Mouse (Mus musculus) hindbrain, embryonic 15.5 days (tissue): ENCODE measurements at regions not wholly inside any gene's neighbourhood (a gene's known extent, or its start where the extent isn't known, plus 50 kb on each side); places are given as distances from the start of the nearest gene placed in this dataset.

ENCODE experiments used
- ATAC-seq: fragments of 200-750 bp; cut with Nextera tagmentation; 2 replicates; pipeline ENCODE4 v1.8.0; 2017; ENCODE audit warnings: low read depth, moderate number of reproducible peaks, moderate TSS enrichment; ENCODE audit not compliant: low FRiP score
- H3K27ac ChIP-seq: fragments of 300-500 bp; sonication (generic); replicated peaks from 2 replicates; pipeline ENCODE4 v1.5.1; 2015; ENCODE audit warnings: mild to moderate bottlenecking, inconsistent platforms
- H3K27me3 ChIP-seq: fragments of 300-500 bp; sonication (generic); 2 replicates; pipeline ENCODE4 v1.6.1; 2015; ENCODE audit warnings: control low read depth, inconsistent platforms
- H3K36me3 ChIP-seq: fragments of 300-500 bp; sonication (generic); 2 replicates; pipeline ENCODE4 v1.6.1; 2015; ENCODE audit warnings: control low read depth, inconsistent platforms
- H3K4me1 ChIP-seq: fragments of 300-500 bp; sonication (generic); replicated peaks from 2 replicates; pipeline ENCODE4 v1.6.1; 2015; ENCODE audit warnings: control low read depth, inconsistent platforms
- H3K4me2 ChIP-seq: fragments of 300-500 bp; sonication (generic); 2 replicates; pipeline ENCODE4 v1.6.1; 2015; ENCODE audit warnings: moderate library complexity, mild to moderate bottlenecking, inconsistent platforms
- H3K4me3 ChIP-seq: fragments of 300-500 bp; sonication (generic); 2 replicates; pipeline ENCODE4 v1.5.1; 2015; ENCODE audit warnings: mild to moderate bottlenecking, inconsistent platforms
- H3K9ac ChIP-seq: fragments of 300-500 bp; sonication (generic); 2 replicates; pipeline ENCODE4 v1.6.1; 2015; ENCODE audit warnings: inconsistent platforms
- H3K9me3 ChIP-seq: fragments of 300-500 bp; sonication (generic); 2 replicates; pipeline ENCODE4 v1.6.1; 2016; ENCODE audit warnings: control low read depth, inconsistent platforms
- whole genome bisulfite sequencing: fragments of 180-500 bp; shearing (Covaris S2); methylation state at CpG from one replicate; pipeline ENCODE4 v1.1.7; 2015; 5-methylcytosine and 5-hydroxymethylcytosine counted together

- WGBS = 85% methylated on average over 9 of the region's 9 CpGs
- Histone ChIP-seq H3K9me3 (no peaks in the 10 kb centered on the region), H3K4me2 (no peak overlapping the region), H3K27me3 (no peaks in the 10 kb centered on the region), H3K4me3 (no peak overlapping the region), H3K9ac (no peak overlapping the region), H3K4me1 (no peaks in the 10 kb centered on the region), H3K36me3 (no peaks in the 10 kb centered on the region), H3K27ac (no peak overlapping the region)
- no peak for ATAC-seq
Observed at GRCm38 (mm10) chr16:93219731-93220130, 384.1 kb downstream of the Setd4 start.

- no peaks in the 10 kb centered on the region for H3K36me3 ChIP-seq
- H3K4me2 ChIP-seq = no peak overlapping the region
- WGBS = 70% methylated on average over 10 of the region's 10 CpGs
- no peaks in the 10 kb centered on the region for H3K27me3 ChIP-seq
- H3K4me1 ChIP-seq = no peaks in the 10 kb centered on the region
- H3K4me3 ChIP-seq = no peak overlapping the region
- H3K27ac ChIP-seq = no peak overlapping the region
- no peak for ATAC-seq
- H3K9me3 ChIP-seq = no peaks in the 10 kb centered on the region
- no peak overlapping the region for H3K9ac ChIP-seq
Observed at GRCm38 (mm10) chr16:93218402-93218801, 385.5 kb downstream of the Setd4 start.

DNA sequence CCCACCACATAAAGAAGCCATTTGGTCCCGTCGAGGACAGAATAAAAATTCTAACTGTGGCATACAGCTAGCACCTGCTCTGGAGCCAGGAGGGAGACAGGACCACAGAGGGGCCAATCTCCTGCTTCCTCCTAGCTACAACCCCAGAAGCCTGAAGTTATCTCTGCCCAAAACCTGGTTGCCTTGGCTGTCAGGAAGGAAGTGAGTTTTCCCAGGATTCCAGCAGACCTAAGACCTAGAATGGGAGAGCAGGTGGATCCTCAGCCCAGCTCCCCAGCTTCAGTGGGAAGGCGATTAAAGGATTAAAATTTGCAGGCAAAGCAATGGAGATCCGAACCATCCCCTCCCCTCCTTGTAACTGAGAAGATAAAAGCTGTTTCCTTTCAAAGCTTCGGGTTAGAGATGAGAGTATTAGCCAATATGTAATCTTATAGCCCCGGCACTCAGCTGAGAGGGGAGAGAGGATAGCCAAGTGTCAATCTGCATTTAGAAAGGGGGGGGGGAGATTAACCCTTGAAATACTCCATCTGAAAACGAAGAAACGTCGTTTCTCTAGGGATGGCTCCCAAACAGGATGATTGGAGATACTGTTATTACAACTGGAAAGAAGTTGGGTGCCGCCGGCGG is 386.1 kb downstream of the Setd4 start:
- Histone ChIP-seq H3K9ac (no peak overlapping the region), H3K4me2 (no peak overlapping the region), H3K27me3 (no peaks in the 10 kb centered on the region), H3K4me3 (no peak overlapping the region), H3K4me1 (no peaks in the 10 kb centered on the region), H3K36me3 (no peaks in the 10 kb centered on the region), H3K9me3 (no peaks in the 10 kb centered on the region), H3K27ac (no peak overlapping the region)
- no peak for ATAC-seq
- 55% methylated on average over 12 of the region's 12 CpGs for WGBS

- Histone ChIP-seq H3K4me3 (no peak overlapping the region), H3K4me2 (no peak overlapping the region), H3K9me3 (no peaks in the 10 kb centered on the region), H3K4me1 (no peaks in the 10 kb centered on the region), H3K36me3 (no peaks in the 10 kb centered on the region), H3K9ac (no peak overlapping the region), H3K27ac (no peak overlapping the region), H3K27me3 (no peaks in the 10 kb centered on the region)
- 91% methylated on average over 4 of the region's 4 CpGs for WGBS
- no peak for ATAC-seq
Observed at GRCm38 (mm10) chr16:93215630-93216029, 388.2 kb downstream of the Setd4 start.

DNA sequence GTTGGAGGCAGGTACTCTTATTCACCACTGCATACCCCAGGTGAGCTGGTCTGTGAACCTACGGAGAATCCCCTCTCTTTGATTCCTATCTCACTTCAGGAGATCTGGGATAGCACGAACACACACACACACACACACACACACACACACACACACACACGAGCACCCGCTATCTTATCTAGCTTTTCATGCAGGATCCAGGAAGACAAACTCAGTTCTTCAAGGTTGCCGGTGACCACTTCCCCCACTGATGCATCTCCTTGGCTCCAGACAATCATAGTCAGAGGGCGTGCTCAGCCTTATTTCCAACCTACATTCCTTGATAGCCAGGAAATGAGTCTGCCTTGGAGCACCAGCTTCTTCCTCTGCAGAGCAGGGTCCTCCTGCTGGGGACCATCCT is 387.7 kb upstream of the Runx1 start:
- no peak overlapping the region for H3K4me3 ChIP-seq
- 89% methylated on average over 6 of the region's 6 CpGs for WGBS
- no peak for ATAC-seq
- H3K27ac ChIP-seq = no peak overlapping the region
- no peak overlapping the region for H3K4me2 ChIP-seq
- no peaks in the 10 kb centered on the region for H3K36me3 ChIP-seq
- H3K9ac ChIP-seq = no peak overlapping the region
- H3K9me3 ChIP-seq = no peaks in the 10 kb centered on the region
- no peaks in the 10 kb centered on the region for H3K4me1 ChIP-seq
- no peaks in the 10 kb centered on the region for H3K27me3 ChIP-seq

GRCm38 (mm10) chr16:93207675-93208074 is 381.7 kb upstream of the Runx1 start:
- whole genome bisulfite sequencing = 94% methylated on average over 3 of the region's 3 CpGs
- H3K9ac ChIP-seq = no peak overlapping the region
- no peaks in the 10 kb centered on the region for H3K27me3 ChIP-seq

GRCm38 (mm10) chr16:93207217-93207616 is 381.3 kb upstream of the Runx1 start:
- Histone ChIP-seq H3K4me3 (no peak overlapping the region), H3K9me3 (no peaks in the 10 kb centered on the region), H3K27ac (no peak overlapping the region), H3K4me2 (no peak overlapping the region), H3K9ac (no peak overlapping the region), H3K4me1 (no peaks in the 10 kb centered on the region), H3K36me3 (no peaks in the 10 kb centered on the region), H3K27me3 (no peaks in the 10 kb centered on the region)
- ATAC-seq = no peak
- WGBS = 96% methylated on average over 5 of the region's 5 CpGs

More at GRCm38 (mm10) chr16:93207675-93208074, 381.7 kb upstream of the Runx1 start:
- Histone ChIP-seq H3K4me3 (no peak overlapping the region), H3K9me3 (no peaks in the 10 kb centered on the region), H3K27ac (no peak overlapping the region), H3K36me3 (no peaks in the 10 kb centered on the region), H3K4me1 (no peaks in the 10 kb centered on the region), H3K4me2 (no peak overlapping the region)
- no peak for ATAC-seq

DNA sequence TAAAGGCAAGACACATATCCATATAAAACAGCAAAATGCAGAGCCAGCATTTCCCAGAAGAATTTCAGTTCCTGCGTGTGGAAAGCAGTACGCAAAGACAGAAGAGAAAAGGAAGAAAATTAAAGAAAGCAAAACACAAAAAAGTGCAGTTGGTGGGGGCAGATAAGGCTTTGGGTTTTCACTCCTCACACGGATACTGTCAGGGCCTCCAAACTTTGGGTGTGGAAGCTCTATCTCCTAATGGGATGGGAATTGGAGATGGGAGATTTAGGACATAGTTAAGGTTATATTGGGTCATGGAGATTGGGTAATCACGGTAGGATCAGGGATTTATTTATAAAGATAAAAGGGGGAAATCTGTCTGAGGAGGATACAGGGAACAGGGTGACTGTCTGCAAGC is 380.4 kb upstream of the Runx1 start:
- no peaks in the 10 kb centered on the region for H3K9me3 ChIP-seq
- no peaks in the 10 kb centered on the region for H3K36me3 ChIP-seq
- no peak for ATAC-seq
- 85% methylated on average over 4 of the region's 4 CpGs for WGBS
- no peak overlapping the region for H3K27ac ChIP-seq
- H3K27me3 ChIP-seq = no peaks in the 10 kb centered on the region
- no peaks in the 10 kb centered on the region for H3K4me1 ChIP-seq
- H3K9ac ChIP-seq = no peak overlapping the region
- no peak overlapping the region for H3K4me3 ChIP-seq
- no peak overlapping the region for H3K4me2 ChIP-seq

- 77% methylated on average over 4 of the region's 4 CpGs for WGBS
- Histone ChIP-seq H3K27me3 (no peaks in the 10 kb centered on the region), H3K9me3 (no peaks in the 10 kb centered on the region), H3K4me1 (no peaks in the 10 kb centered on the region), H3K4me3 (no peak overlapping the region), H3K9ac (no peak overlapping the region), H3K27ac (no peak overlapping the region), H3K36me3 (no peaks in the 10 kb centered on the region), H3K4me2 (no peak overlapping the region)
- no peak for ATAC-seq
Observed at GRCm38 (mm10) chr16:93204601-93205000, 378.7 kb upstream of the Runx1 start.

- Histone ChIP-seq H3K4me2 (no peak overlapping the region), H3K27ac (no peak overlapping the region), H3K36me3 (no peaks in the 10 kb centered on the region), H3K4me1 (no peaks in the 10 kb centered on the region), H3K4me3 (no peak overlapping the region), H3K9me3 (no peaks in the 10 kb centered on the region), H3K9ac (no peak overlapping the region), H3K27me3 (no peaks in the 10 kb centered on the region)
- ATAC-seq = no peak
Observed at GRCm38 (mm10) chr16:93202591-93202990, 376.6 kb upstream of the Runx1 start.

DNA sequence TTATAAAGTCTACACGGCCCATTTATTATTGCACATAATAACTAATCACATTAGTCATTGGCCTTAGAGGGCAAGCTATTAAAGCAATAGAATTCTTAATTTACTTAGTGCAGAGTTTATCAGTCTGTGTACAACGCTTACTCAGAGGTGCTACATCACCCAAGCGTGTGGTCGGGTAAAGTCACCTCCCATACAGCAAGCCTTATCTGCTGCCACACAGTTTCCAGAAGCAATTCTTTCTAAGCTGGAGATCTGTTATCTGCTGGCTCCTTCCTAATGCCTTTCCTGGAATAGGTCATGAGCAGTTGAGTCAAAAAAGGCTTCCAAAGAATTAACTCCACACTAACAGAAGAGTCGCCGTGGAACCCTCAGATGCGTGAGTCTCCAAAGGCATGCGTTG is 371.4 kb upstream of the Runx1 start:
- no peaks in the 10 kb centered on the region for H3K9me3 ChIP-seq
- H3K36me3 ChIP-seq = no peaks in the 10 kb centered on the region

GRCm38 (mm10) chr16:93193921-93194481 is 368.1 kb upstream of the Runx1 start:
- H3K4me1 ChIP-seq = no peaks in the 10 kb centered on the region
- no peaks in the 10 kb centered on the region for H3K9me3 ChIP-seq
- WGBS = 81% methylated on average over 7 of the region's 7 CpGs
- ATAC-seq = no peak
- H3K4me3 ChIP-seq = no peak overlapping the region
- H3K4me2 ChIP-seq = no peak overlapping the region
- no peaks in the 10 kb centered on the region for H3K36me3 ChIP-seq
- no peak overlapping the region for H3K9ac ChIP-seq
- H3K27ac ChIP-seq = no peak overlapping the region
- H3K27me3 ChIP-seq = no peaks in the 10 kb centered on the region

More for the DNA sequence above, 371.4 kb upstream of the Runx1 start:
- ATAC-seq = no peak
- Histone ChIP-seq H3K4me2 (no peak overlapping the region), H3K27ac (no peak overlapping the region), H3K4me1 (no peaks in the 10 kb centered on the region), H3K9ac (no peak overlapping the region), H3K4me3 (no peak overlapping the region), H3K27me3 (no peaks in the 10 kb centered on the region)
- WGBS = 90% methylated on average over 8 of the region's 8 CpGs

DNA sequence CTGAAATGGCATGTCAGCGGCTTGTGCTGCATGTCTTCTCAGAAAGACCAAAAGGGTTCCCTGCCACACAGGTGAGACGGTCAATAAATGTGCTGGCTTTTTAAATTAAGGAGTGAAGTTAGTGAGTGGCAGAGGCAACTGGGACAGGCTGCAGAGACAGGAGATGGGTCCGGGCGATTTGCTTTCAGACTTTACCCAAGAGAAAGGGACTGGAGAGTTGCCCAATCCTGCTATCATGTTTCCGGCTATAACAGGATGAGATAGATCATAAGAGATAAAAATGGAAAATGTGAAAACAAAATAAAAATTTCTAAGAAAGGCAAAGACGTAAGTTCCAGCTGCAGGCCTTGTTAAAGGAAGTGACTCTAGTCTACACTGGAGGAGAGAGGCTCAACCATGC is 367.3 kb upstream of the Runx1 start:
- no peak for ATAC-seq
- H3K27ac ChIP-seq = no peak overlapping the region
- H3K9ac ChIP-seq = no peak overlapping the region
- no peaks in the 10 kb centered on the region for H3K27me3 ChIP-seq
- 91% methylated on average over 6 of the region's 6 CpGs for WGBS
- H3K9me3 ChIP-seq = no peaks in the 10 kb centered on the region
- no peak overlapping the region for H3K4me3 ChIP-seq
- no peak overlapping the region for H3K4me2 ChIP-seq
- no peaks in the 10 kb centered on the region for H3K4me1 ChIP-seq
- no peaks in the 10 kb centered on the region for H3K36me3 ChIP-seq
